Mouse (Mus musculus) MEL (cell line): ENCODE measurements around the gene Gast. TPM values are rescaled to one million over a fixed set of nuclear protein-coding genes. Genes with fewer than 3 reads are reported as not detected.

ENCODE experiments used
- DNase-seq: peaks from one replicate; pipeline ENCODE4 v3.0.0; 2011; ENCODE audit warnings: low read depth, low spot score
- H3K27ac ChIP-seq: 2 replicates; pipeline ENCODE4 v1.5.1; 2012; ENCODE audit warnings: low read depth, mild to moderate bottlenecking, control low read depth, low read length, moderate library complexity; ENCODE audit not compliant: control insufficient read depth
- H3K27me3 ChIP-seq, 2 experiments: fragments of 150-350 bp in 1 of 2; sonication (generic) in 1 of 2; 2 replicates each; pipeline ENCODE4 v1.6.1; 2012; ENCODE audit warnings: low read length in 2 of 2, mild to moderate bottlenecking in 2 of 2, improper control_type of control experiment in 1 of 2, moderate library complexity in 1 of 2; ENCODE audit not compliant: insufficient read depth in 2 of 2, control insufficient read depth in 1 of 2
- H3K36me3 ChIP-seq, 2 experiments: 2 replicates each; pipeline ENCODE4 v1.6.1; 2012 to 2014; ENCODE audit warnings: low read length in 2 of 2, improper control_type of control experiment in 1 of 2, inconsistent platforms in 1 of 2, mild to moderate bottlenecking in 1 of 2; ENCODE audit not compliant: insufficient read depth in 2 of 2, control insufficient read depth in 1 of 2
- H3K4me1 ChIP-seq, 2 experiments: fragments of 150-350 bp in 1 of 2; sonication (generic) in 1 of 2; 2 replicates each; pipeline ENCODE4 v1.6.1; 2012; ENCODE audit warnings: low read length in 2 of 2, improper control_type of control experiment in 1 of 2, mild to moderate bottlenecking in 1 of 2; ENCODE audit not compliant: insufficient read depth in 2 of 2, control insufficient read depth in 1 of 2
- H3K4me3 ChIP-seq, 2 experiments: fragments of 150-350 bp in 1 of 2; sonication (generic) in 1 of 2; 2 replicates each; pipeline ENCODE4 v1.5.1; 2012; ENCODE audit warnings: low read depth in 2 of 2, low read length in 2 of 2, mild to moderate bottlenecking in 2 of 2, moderate library complexity in 2 of 2, control low read depth in 1 of 2, improper control_type of control experiment in 1 of 2; ENCODE audit not compliant: control insufficient read depth in 1 of 2, insufficient read depth in 1 of 2
- H3K79me2 ChIP-seq: 2 replicates; pipeline ENCODE4 v1.6.1; 2012; ENCODE audit warnings: mild to moderate bottlenecking, low read length, moderate library complexity; ENCODE audit not compliant: control insufficient read depth, poor library complexity, insufficient read depth
- H3K9ac ChIP-seq: 2 replicates; pipeline ENCODE4 v1.6.1; 2012; ENCODE audit warnings: low read depth, mild to moderate bottlenecking, control low read depth, low read length, moderate library complexity; ENCODE audit not compliant: control insufficient read depth, poor library complexity, severe bottlenecking
- H3K9me3 ChIP-seq: fragments of 150-350 bp; sonication (generic); replicated peaks from 2 replicates; pipeline ENCODE4 v1.6.1; 2012; ENCODE audit warnings: mild to moderate bottlenecking, low read length, improper control_type of control experiment, moderate library complexity; ENCODE audit not compliant: insufficient read depth
- CHD1 ChIP-seq: IDR thresholded peaks from 2 replicates; pipeline ENCODE4 v1.6.1; 2012; ENCODE audit warnings: low read depth, mild to moderate bottlenecking, inconsistent platforms, low read length, improper control_type of control experiment
- CHD2 ChIP-seq: IDR thresholded peaks from 2 replicates; pipeline ENCODE4 v1.6.1; 2011; ENCODE audit warnings: low read length, improper control_type of control experiment
- EP300 ChIP-seq, 2 experiments: IDR thresholded peaks; 2 replicates each; pipeline ENCODE4 v1.6.1; 2011; ENCODE audit warnings: improper control_type of control experiment in 2 of 2, low read length in 2 of 2, low read depth in 1 of 2, mild to moderate bottlenecking in 1 of 2
- GABPA ChIP-seq: IDR thresholded peaks from 2 replicates; pipeline ENCODE4 v1.6.1; 2012; ENCODE audit warnings: low read depth, mild to moderate bottlenecking, inconsistent platforms, low read length, improper control_type of control experiment, moderate library complexity
- GATA1 ChIP-seq: IDR thresholded peaks from 2 replicates; pipeline ENCODE4 v1.6.1; 2011; ENCODE audit warnings: low read depth, low read length, improper control_type of control experiment
- KAT2A ChIP-seq: conservative IDR thresholded peaks from 2 replicates; pipeline ENCODE4 v1.6.1; 2012; ENCODE audit warnings: low read depth, low read length, improper control_type of control experiment, inconsistent platforms
- MAFK ChIP-seq: IDR thresholded peaks from 2 replicates; pipeline ENCODE4 v1.6.1; 2011; ENCODE audit warnings: low read depth, mild to moderate bottlenecking, low read length, improper control_type of control experiment, borderline replicate concordance
- MYB ChIP-seq: IDR thresholded peaks from 2 replicates; pipeline ENCODE4 v1.6.1; 2011; ENCODE audit warnings: mild to moderate bottlenecking, low read depth, low read length, improper control_type of control experiment
- NELFE ChIP-seq: IDR thresholded peaks from 2 replicates; pipeline ENCODE4 v1.6.1; 2011; ENCODE audit warnings: low read depth, low read length, improper control_type of control experiment
- POLR2A ChIP-seq, 2 experiments: IDR thresholded peaks; 2 replicates each; pipeline ENCODE4 v1.6.1; 2011 to 2012; ENCODE audit warnings: low read length in 2 of 2, mild to moderate bottlenecking in 2 of 2, control low read depth in 1 of 2, improper control_type of control experiment in 1 of 2, low read depth in 1 of 2, moderate library complexity in 1 of 2; ENCODE audit not compliant: control insufficient read depth in 1 of 2, insufficient read depth in 1 of 2, poor library complexity in 1 of 2
- POLR2AphosphoS5 ChIP-seq: IDR thresholded peaks from 2 replicates; pipeline ENCODE4 v1.6.1; 2012; ENCODE audit warnings: low read depth, borderline replicate concordance, mild to moderate bottlenecking, inconsistent platforms, low read length, moderate library complexity, mixed read lengths
- TAL1 ChIP-seq: IDR thresholded peaks from 2 replicates; pipeline ENCODE4 v1.6.1; 2012; ENCODE audit warnings: mild to moderate bottlenecking, inconsistent platforms, low read length, moderate library complexity, mixed read lengths
- TBP ChIP-seq: IDR thresholded peaks from 2 replicates; pipeline ENCODE4 v1.8.0; 2011; ENCODE audit warnings: low read depth, low read length, improper control_type of control experiment
- TCF12 ChIP-seq: IDR thresholded peaks from 2 replicates; pipeline ENCODE4 v1.6.1; 2014; ENCODE audit warnings: low read depth, mild to moderate bottlenecking, inconsistent platforms, low read length, improper control_type of control experiment, moderate library complexity
- USF2 ChIP-seq, 2 experiments: IDR thresholded peaks; 2 replicates each; pipeline ENCODE4 v1.6.1; 2011 to 2012; ENCODE audit warnings: improper control_type of control experiment in 2 of 2, low read length in 2 of 2, borderline replicate concordance in 1 of 2, inconsistent platforms in 1 of 2, low read depth in 1 of 2, mild to moderate bottlenecking in 1 of 2; ENCODE audit not compliant: insufficient read depth in 1 of 2
- ZKSCAN1 ChIP-seq: IDR thresholded peaks from 2 replicates; pipeline ENCODE4 v1.6.1; 2012; ENCODE audit warnings: low read depth, mild to moderate bottlenecking, inconsistent platforms, low read length, improper control_type of control experiment, moderate library complexity
- polyA plus RNA-seq, 2 experiments: library from polyadenylated mRNA; stranded (reverse) in 1 of 2; unstranded in 1 of 2; fragments of >175 nt in 1 of 2; fragments of >200 nt in 1 of 2; gene quantifications; 2 replicates each; pipeline versions ENCODE4 v1.2.1 to v1.2.4; 2012; ENCODE audit warnings: low replicate concordance in 2 of 2, low read depth in 1 of 2; ENCODE audit not compliant: insufficient read length in 2 of 2, insufficient read depth in 1 of 2, missing spikeins in 1 of 2
- total RNA-seq: library from RNA; depleted of rRNA; stranded (reverse); fragments of 300-350 nt; gene quantifications from 2 replicates; pipeline ENCODE4 v1.2.3, GENCODE M21; 2012

Gast gene
- total and polyA plus RNA-seq, 3 experiments: not detected

DNA sequence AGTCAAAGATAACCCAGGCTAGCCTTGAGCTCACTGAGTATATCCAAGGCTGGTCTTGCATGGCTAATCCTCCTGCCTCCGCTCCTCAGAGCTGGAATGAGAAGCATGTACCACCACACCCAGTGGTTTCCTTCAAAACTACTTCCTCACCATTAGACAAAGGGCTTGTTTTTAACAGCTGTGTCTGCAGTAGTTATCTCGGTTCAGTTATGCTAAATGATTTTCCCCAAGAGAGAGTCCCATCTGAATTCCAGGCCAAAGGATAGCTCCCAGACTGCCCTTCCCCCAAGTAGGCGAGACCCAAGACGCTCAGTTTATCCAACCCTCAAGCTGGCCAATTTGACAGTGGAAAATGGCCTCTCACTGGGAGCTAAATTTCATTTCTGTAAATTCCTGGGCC lies 41.8 kb downstream of the Gast start:
- H3K27me3 ChIP-seq: no peaks in the 10 kb centered on the region
- no peak overlapping the region for H3K9ac ChIP-seq
- H3K4me3 ChIP-seq: no peak overlapping the region
- H3K27ac ChIP-seq: no peak overlapping the region
- no peaks in the 10 kb centered on the region for H3K4me1 ChIP-seq
- no peak for DNase-seq
- no peaks in the 10 kb centered on the region for H3K9me3 ChIP-seq
- H3K79me2 ChIP-seq: no peaks in the 10 kb centered on the region
- no peaks in the 10 kb centered on the region for H3K36me3 ChIP-seq
- TF ChIP-seq TAL1: no peak
- no peak for TF ChIP-seq NELFE
- TF ChIP-seq MYB: no peak
- no peak for TF ChIP-seq MAFK
- TF ChIP-seq USF2 (IDR thresholded peaks at IDR 0.05; ENCODE audit: borderline replicate concordance in 1 of 2, insufficient read depth in 1 of 2, low read depth in 1 of 2, low read length in 2 of 2): no peak
- no peak for TF ChIP-seq EP300 (IDR thresholded peaks at IDR 0.05; ENCODE audit: low read depth in 1 of 2, low read length in 2 of 2)
- no peak for TF ChIP-seq TBP
- TF ChIP-seq ZKSCAN1: no peak
- no peak for TF ChIP-seq TCF12
- TF ChIP-seq CHD1: no peak
- no peak for TF ChIP-seq POLR2A (IDR thresholded peaks at IDR 0.05; ENCODE audit: control insufficient read depth in 1 of 2, insufficient read depth in 1 of 2, low read depth in 1 of 2, low read length in 2 of 2, poor library complexity in 1 of 2)
- no peak for TF ChIP-seq GABPA
- TF ChIP-seq, all 39 proteins: peak for 0

DNA sequence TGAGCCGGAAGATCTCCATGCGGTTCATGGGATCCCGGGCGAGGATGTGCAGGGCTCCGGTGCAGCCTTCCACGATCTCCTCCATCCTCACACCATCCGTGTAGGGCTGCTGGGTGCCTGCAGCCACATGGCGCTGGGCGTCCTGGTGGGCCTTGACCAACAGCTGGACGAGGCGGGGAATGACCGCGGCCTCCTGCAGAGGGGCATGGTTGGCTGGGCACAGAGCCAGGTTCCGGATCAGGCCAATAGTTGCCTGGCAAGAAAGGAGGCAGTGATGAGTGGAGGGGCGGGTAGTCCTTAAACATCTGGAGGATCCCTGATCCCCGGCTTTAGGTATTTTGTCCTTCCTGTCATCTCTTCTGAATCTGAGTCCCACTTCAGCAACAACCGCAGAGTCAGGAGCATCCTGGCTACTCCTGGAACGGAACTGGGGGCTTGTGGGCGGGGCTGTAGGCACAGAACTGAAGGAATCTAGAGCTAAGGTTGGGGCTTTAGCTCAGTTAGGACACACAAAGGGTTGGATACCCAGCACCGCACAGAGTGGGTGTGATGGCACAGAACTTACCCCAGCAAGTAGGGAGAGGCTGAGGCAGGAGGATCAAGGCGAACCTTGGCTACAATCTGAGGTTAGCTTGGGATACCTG lies 42.7 kb downstream of the Gast start:
- Histone ChIP-seq H3K4me1 (no peaks in the 10 kb centered on the region), H3K79me2 (no peaks in the 10 kb centered on the region), H3K9ac (no peak overlapping the region), H3K9me3 (no peaks in the 10 kb centered on the region), H3K4me3 (no peak overlapping the region), H3K27ac (no peak overlapping the region), H3K36me3 (no peaks in the 10 kb centered on the region), H3K27me3 (no peaks in the 10 kb centered on the region)
- TF ChIP-seq TAL1 (no peak), POLR2AphosphoS5 (no peak), KAT2A (no peak), GATA1 (no peak), MYB (no peak), CHD2 (no peak)
- no peak for DNase-seq
